Mouse (Mus musculus) left cerebral cortex, adult 18-20 months (tissue): Measurements from ENCODE around the gene Gm49027. TPM values are rescaled to one million over a fixed set of nuclear protein-coding genes. Genes with fewer than 3 reads are reported as not detected.
"Not testable (repeated sequence)": the region's sequence is repeated elsewhere in the genome, so short reads cannot be mapped to it uniquely, and the experiment has no call there.

Experiments used
- DNase-seq, 2 experiments: peaks; one replicate each; pipeline ENCODE4 v3.0.0; 2021 to 2022; ENCODE audit warnings: low spot score in 2 of 2, mixed read lengths in 1 of 2
- long read RNA-seq, 2 experiments: library from polyadenylated mRNA; stranded (forward); transcript quantifications; one replicate each; pipeline ENCODE4 v2.0.0; 2021
- total RNA-seq, 2 experiments: library from RNA; stranded (reverse); gene quantifications; 2 replicates each; pipeline ENCODE4 v1.2.3; 2021

The Gm49027 gene
- total RNA-seq = 1 to 10 TPM; 4.9 to 5.0 TPM
- long read RNA-seq, experiment 1, partial matches to known transcripts = 16 of 16 reads
- long read RNA-seq, experiment 1, other reads (novel, unspliced or antisense) = 0 of 16 reads
- long read RNA-seq, experiment 2, partial matches to known transcripts = 23 of 23 reads
- long read RNA-seq, experiment 2, other reads (novel, unspliced or antisense) = 0 of 23 reads

DNA sequence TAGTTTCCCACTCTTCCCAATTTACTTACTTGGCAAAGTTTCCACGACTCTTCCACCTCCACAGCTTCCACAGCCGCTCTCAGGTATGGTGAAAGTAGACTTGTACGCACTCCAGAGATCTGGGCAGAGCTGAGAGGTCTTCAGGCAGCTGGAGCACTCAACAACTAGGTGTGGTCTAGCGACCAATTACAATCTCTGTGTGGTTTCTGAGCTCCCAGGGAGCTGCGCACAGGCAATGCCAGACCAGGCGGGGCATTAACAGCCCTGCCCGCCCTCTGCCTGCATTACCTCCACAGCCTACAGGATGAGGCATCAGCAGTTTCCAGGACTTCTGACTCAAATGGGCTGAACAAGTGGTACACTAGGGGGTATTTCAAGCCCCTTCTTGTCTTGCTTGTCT, at the start of gene Gm49027:
TSS of gene Gm49027 (minus strand) at position 208 of the 400 bp plus-strand sequence.
- peak in 1 of 2 experiments; percentile 0 for DNase-seq

DNA sequence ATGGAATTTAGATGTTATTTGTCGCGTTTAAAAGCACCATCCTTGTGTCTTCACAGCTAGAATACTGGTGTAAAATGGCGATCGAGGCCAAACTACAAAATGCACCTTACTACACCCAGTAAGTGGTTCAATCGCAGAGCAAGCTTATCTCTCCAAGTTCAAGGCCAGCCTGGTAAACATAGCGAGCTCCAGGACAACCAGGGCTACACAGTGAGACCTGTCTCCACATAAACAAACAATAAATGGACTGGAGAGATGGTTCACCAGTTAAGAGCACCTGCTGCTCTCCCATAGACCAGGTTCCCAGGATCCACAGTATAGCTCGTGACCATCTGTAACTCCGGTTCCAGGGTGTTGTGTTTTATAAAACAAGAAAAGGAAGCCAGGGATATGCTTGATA, 48.1 kb upstream of the Gm49027 start:
- DNase-seq = no peak

- DNase-seq = peak; percentile 97 to 98
These were observed 47.3 kb upstream of the Gm49027 start, which contains the start of gene Vps33a for GRCm38 (mm10) chr5:123572357-123573186. Vps33a (minus strand) TSS chr5:123573038.

GRCm38 (mm10) chr5:123561128-123561527, 35.8 kb upstream of the Gm49027 start:
- DNase-seq = peak in 1 of 2 experiments; percentile 50

- DNase-seq = peak in 1 of 2 experiments; percentile 42
These were observed 34.3 kb upstream of the Gm49027 start for GRCm38 (mm10) chr5:123559588-123559987.

DNA sequence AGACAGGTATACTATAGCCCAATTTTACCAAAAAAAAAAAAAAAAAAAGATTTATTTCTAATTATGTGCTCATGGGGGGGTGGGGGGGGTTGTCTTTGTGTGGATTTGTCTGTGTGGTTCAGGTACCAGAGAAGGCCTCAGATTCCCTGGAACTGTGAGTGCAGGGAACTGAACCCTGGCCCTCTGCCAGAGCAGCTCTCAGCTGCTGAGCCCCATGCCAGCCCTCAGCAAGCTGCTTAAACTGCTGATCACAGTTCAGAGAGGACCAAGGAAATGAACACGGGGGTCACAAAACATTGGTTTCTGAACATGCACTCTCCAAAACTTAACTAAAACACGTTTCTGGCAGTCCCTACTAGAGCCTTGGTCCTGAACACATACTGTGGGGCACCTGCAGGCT, 31.2 kb upstream of the Gm49027 start:
- DNase-seq = peak in 1 of 2 experiments; percentile 36

DNA sequence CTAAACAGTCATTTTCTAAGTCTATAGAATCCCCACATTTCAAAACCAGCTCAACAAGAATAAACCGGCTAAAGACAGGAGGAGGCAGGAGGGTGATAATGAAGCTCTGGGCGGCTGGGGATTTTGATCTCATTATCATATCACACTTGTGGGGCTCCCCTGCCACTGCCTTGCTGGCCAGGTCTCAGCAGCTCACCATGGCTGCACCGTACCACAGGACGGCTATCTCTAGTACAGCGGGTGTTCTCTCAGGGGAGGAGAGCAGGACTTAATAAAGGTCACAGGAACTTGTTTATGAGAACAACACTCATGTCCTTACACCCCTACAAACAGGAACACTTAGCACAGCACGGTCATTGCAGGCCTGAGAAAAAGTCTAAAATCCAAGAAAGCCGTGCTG, 30.4 kb upstream of the Gm49027 start:
- no peak for DNase-seq

GRCm38 (mm10) chr5:123533801-123534200, 8.5 kb upstream of the Gm49027 start:
- DNase-seq = peak in 1 of 2 experiments; percentile 0

- no peak for DNase-seq
These were observed 4.8 kb upstream of the Gm49027 start for GRCm38 (mm10) chr5:123530056-123530455.

GRCm38 (mm10) chr5:123528641-123529040, 3.4 kb upstream of the Gm49027 start:
- peak in 1 of 2 experiments; percentile 0 for DNase-seq

- no peak for DNase-seq
These were observed 718 bp upstream of the Gm49027 start for GRCm38 (mm10) chr5:123525916-123526495.

GRCm38 (mm10) chr5:123524393-123524750, 916 bp downstream of the Gm49027 start:
- DNase-seq = no peak

DNA sequence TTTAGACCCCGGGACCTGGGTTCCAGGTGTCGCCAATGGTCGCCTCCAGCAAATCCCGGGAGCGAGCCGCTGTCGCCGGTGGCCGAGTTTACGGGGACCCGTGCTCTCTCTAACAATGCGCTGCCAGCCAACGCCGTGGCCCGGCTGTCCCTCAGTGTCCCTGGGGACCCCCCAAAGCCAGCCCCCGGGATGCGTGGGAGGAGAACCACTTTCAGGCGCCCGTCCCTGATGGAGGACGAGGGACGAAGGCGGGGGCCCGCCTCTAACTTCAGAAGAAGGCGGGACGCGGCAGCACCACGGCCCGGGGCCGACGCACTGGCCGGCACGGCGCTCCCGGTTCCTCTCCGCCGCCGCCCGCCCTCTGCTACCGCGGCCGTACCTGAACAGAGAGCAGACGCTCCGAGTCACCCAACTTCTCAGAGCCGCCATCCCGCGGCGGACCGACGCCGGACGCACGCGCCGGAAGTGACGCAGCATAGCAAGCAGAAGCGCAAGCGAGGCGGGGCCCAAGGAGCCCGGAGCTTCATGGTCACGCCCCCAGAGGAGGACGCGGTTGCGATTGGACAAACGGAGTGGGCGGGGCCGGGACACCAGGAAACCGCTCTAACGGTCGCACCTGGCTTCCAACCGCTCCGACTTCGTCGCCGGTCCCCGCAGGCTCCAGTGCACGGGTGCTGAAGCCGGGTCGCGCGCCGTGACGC, 1.4 kb downstream of the Gm49027 start, which contains the start of gene Diablo:
TSS of gene Diablo (minus strand) at position 485 of the 701 bp plus-strand sequence.
- peak; percentile 98 for DNase-seq

DNA sequence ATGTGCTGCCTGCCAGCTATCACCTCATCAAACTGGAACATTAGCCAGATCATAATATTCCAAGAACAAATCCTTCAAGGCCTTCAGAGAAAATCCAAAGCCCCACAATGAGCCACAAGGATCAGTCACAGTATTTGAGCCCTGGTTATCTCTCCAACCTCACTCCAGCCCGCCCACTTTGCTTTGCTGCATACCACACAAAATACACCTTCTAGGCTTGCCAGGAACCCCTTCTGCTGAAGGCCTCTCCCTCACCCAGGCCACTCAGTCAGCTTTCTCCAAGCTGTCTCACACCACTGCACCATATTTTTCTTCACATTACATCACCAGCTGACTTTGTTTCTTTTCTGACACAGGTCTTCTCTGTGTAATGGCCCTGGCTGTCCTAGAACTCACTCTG, 3.1 kb downstream of the Gm49027 start:
- DNase-seq = no peak

DNA sequence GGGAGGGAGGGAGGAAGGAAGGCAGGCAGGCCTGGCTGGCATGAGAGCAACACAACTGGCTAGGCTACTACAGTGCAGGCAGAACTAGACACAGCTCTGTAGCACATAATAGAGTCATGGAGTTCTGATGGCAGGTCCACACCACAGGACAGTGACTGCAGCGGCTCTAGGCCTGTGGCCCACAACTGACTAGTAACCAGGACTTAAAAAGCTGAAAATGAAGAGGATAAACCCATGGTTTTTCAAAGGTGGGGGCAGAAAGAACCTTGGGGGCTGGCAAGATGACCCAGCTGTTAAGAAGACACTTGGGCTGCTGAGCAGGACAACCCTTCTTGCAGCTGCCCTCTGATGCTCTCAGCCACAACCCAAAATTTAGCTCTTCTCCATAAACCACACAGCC, 3.7 kb downstream of the Gm49027 start:
- DNase-seq = no peak

DNA sequence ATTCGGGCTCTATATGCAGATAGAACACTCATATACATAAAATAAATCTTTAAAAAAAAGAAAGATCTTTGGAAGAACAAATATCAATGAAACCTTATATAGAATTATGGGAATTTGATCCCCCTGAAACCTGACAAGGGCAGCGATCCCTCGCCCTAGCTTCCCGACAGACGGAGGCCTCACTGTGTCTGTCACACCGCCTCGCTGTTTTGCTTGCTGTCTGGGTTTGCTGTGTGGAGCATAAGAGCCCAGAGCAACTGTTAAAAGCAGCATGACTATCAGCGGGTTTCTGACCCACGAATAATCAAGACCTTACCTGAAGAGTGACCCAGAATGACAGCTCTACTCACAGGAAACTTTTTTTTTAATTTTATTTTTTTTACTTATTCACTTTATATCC, 4.6 kb downstream of the Gm49027 start:
- no peak for DNase-seq

DNA sequence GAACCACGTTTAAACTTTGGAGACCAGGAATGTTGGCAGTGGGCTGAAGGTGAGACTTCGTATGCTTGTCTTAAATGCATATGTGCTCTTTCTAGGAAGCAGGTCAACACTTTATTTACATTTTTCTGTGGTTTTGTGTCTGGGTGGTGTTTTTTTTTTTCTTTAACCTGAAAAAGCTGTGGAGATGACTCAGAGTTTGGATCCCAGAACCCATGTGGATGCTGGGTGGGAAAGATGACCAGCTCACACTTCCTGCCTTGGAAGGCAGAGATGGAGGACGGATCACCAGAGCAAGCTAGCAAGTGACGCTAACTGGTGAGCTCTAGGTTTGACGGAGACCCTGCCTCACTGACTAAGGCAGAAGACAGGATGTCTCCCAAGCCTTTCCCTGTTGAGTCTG, 10.4 kb downstream of the Gm49027 start:
- no peak for DNase-seq

GRCm38 (mm10) chr5:123512102-123512501, 13.2 kb downstream of the Gm49027 start:
- no peak for DNase-seq

DNA sequence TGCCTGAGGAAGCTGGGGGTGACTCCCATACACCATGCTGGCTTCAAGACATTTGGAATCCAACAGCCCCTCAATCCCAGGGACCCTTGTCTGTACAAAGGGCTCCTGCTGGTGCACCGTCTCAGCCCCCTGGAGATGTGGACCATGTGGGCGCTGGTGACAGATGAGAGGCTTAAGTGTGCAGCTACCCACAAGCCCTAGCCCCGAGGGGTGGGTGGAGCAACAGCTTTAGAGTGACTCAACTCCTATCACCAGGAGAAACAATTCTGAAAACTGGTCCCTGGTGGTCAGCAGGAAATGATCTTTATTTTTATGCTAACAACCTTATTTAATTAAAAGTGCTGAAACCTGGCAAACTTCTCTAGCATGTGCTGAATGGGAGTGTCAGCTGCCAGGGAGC, 13.9 kb downstream of the Gm49027 start:
- DNase-seq = not testable (repeated sequence)

- no peak for DNase-seq
These were observed 15.1 kb downstream of the Gm49027 start, which contains the start of gene B3gnt4 for GRCm38 (mm10) chr5:123510160-123510559. B3gnt4 (plus strand) TSS chr5:123510460.

DNA sequence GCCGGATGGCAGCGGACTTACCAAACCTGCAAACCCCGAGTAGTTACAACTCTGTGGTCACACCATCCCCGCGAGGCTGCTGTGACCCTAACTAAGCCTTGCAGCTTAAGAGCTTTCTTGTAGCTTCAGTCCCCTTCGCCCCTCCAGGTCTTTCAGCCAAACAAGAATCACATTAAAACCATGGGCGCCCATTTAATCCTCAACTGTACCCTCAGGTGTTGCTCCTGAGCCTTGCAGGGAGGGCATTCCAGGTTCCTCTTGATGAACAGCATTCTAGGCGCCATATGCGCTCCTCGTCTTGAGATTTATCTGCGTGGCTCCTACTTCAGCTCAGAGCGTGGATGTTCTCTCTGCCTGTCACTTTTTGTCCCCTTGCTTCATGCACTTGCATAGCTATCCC, 16.4 kb downstream of the Gm49027 start:
- DNase-seq = no peak
